Mouse (Mus musculus): Measurements from ENCODE around the gene Tec. TPM values are rescaled to one million over a fixed set of nuclear protein-coding genes. Genes with fewer than 3 reads are reported as not detected.

Tec gene
- total and polyA plus RNA-seq, 3 experiments = 7.9 to 25.9 (median 20.1) TPM

DNA sequence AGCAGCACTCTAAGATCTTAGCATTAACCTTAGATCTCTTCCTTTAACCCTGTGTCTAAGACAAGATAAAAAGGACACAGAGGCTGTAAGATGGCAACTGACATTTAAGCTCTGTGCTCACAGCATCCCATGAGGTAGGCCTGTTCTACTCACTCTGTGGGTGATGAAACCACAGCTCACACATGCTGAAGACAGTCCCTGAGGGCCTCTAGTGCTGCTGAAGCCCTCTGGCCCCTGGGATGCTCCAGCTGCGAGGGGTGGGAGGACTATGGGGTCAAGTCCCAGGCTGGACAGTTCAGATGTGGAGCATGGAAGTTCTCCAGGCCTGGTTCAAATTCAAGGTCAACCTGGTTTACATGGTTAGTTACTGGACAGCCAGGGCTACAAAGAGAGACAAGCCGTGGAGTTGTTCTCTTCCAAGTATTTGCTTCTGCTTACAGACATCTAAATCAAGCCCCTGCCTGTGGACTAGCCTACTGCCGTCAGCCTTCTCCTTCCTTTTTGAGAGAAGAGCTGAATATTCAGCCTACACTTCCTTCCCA lies 74.9 kb downstream of the Tec start:
- DNase-seq (ENCODE audit: extremely low read depth) = no peak
- no peaks in the 10 kb centered on the region for H3K9me3 ChIP-seq (replicated peaks; ENCODE audit: low read length)
- H3K79me2 ChIP-seq (replicated peaks; ENCODE audit: control insufficient read depth, extremely low read depth, insufficient read depth, poor library complexity, severe bottlenecking) = no peaks in the 10 kb centered on the region
- dilution Hi-C loops (cut with MboI; ENCODE audit: extremely low pct_ligation_motif_present, extremely low pct_unique_long_range_greater_than_20kb, low sequenced_read_pairs) = no loop called here
- H3K36me3 ChIP-seq (replicated peaks in 1 of 2; ENCODE audit: control insufficient read depth in 1 of 2, insufficient read depth in 1 of 2, low read length in 1 of 2) = peaks cover 0 to 25% of the 10 kb centered on the region in 2 experiments
- no peak overlapping the region for H3K4me3 ChIP-seq (replicated peaks in 1 of 3; ENCODE audit: low read depth in 2 of 3, low read length in 2 of 3, poor library complexity in 1 of 3)
- no peaks in the 10 kb centered on the region for H3K27me3 ChIP-seq (replicated peaks)
- H3K4me2 ChIP-seq (ENCODE audit: insufficient read depth, low read depth, poor library complexity, severe bottlenecking) = no peak overlapping the region
- in situ Hi-C loops (cut with MboI; ENCODE audit: low pct_ligation_motif_present, low pct_unique_long_range_greater_than_20kb, low sequenced_read_pairs) = no loop called here
- no peak overlapping the region for H3K27ac ChIP-seq (ENCODE audit: insufficient read depth, low read depth)
- TF ChIP-seq RAD21 (IDR thresholded peaks at IDR 0.05; ENCODE audit: low read depth, low read length) = no peak
- no peak for TF ChIP-seq ZC3H11A (IDR thresholded peaks at IDR 0.05; ENCODE audit: low read depth, low read length)
- TF ChIP-seq GABPA (IDR thresholded peaks at IDR 0.05; ENCODE audit: insufficient replicate concordance, low read depth, low read length) = no peak
- TF ChIP-seq ZKSCAN1 (IDR thresholded peaks at IDR 0.05; ENCODE audit: borderline replicate concordance, low read depth, low read length) = no peak
- no peak for TF ChIP-seq MAX (IDR thresholded peaks at IDR 0.05; ENCODE audit: low read length)
- no peak for TF ChIP-seq CHD2 (IDR thresholded peaks at IDR 0.05; ENCODE audit: low read length)
- no peak for TF ChIP-seq TBP (conservative IDR thresholded peaks at IDR 0.05; ENCODE audit: low read depth, low read length)
- TF ChIP-seq ETS1 (conservative IDR thresholded peaks at IDR 0.05; ENCODE audit: low read depth, low read length) = no peak
- no peak for TF ChIP-seq MAFK (IDR thresholded peaks at IDR 0.05; ENCODE audit: insufficient replicate concordance, low read length)
- TF ChIP-seq CHD1 (IDR thresholded peaks at IDR 0.05; ENCODE audit: low read depth, low read length) = no peak
- TF ChIP-seq USF2 (conservative IDR thresholded peaks at IDR 0.05; ENCODE audit: low read depth, low read length) = no peak
- no peak for TF ChIP-seq HCFC1 (IDR thresholded peaks at IDR 0.05; ENCODE audit: low read depth, low read length)
- TF ChIP-seq MYC (IDR thresholded peaks at IDR 0.05; ENCODE audit: low read depth, low read length) = no peak
- H3K9ac ChIP-seq (ENCODE audit: insufficient read depth, low read depth) = 0 out of 2 replicates have a peak overlapping the region, but pooled peaks have one; percentile 2
- peaks cover 11 to 63% of the 10 kb centered on the region in 2 experiments; a peak in 3 of 4 replicates for H3K4me1 ChIP-seq (ENCODE audit: control insufficient read depth in 1 of 2, insufficient read depth in 2 of 2)

DNA sequence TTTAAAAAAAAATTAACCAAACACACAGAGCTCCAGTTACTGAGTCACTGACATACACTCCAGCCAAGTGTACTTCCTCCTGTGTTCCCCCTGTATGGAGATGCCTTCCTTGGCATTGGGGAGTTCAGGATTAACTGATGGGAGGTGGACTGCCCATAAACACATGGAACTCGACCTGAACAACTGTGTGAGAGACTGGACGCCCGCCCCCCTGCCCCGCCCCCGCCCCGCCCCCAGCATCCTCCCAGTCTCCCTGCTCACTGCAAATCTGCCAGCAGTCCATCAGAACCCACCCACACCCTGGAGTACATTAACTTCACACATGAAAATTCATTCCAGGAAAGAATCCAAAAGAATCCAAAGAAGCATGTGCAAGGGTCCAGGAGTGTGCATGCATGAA lies 76.5 kb downstream of the Tec start:
- Histone ChIP-seq H3K9me3 (replicated peaks; ENCODE audit: low read length) (no peaks in the 10 kb centered on the region), H3K27me3 (replicated peaks) (no peaks in the 10 kb centered on the region), H3K4me3 (replicated peaks in 1 of 3; ENCODE audit: low read depth in 2 of 3, low read length in 2 of 3, poor library complexity in 1 of 3) (no peak overlapping the region), H3K79me2 (replicated peaks; ENCODE audit: control insufficient read depth, extremely low read depth, insufficient read depth, poor library complexity, severe bottlenecking) (no peaks in the 10 kb centered on the region), H3K27ac (ENCODE audit: insufficient read depth, low read depth) (no peak overlapping the region), H3K4me1 (ENCODE audit: control insufficient read depth in 1 of 2, insufficient read depth in 2 of 2) (peaks cover 11 to 52% of the 10 kb centered on the region in 2 experiments; a peak in 3 of 4 replicates), H3K4me2 (ENCODE audit: insufficient read depth, low read depth, poor library complexity, severe bottlenecking) (no peak overlapping the region), H3K36me3 (replicated peaks in 1 of 2; ENCODE audit: control insufficient read depth in 1 of 2, insufficient read depth in 1 of 2, low read length in 1 of 2) (peaks cover 0 to 25% of the 10 kb centered on the region in 2 experiments), H3K9ac (ENCODE audit: insufficient read depth, low read depth) (no peak overlapping the region)
- dilution Hi-C loops (cut with MboI; ENCODE audit: extremely low pct_ligation_motif_present, extremely low pct_unique_long_range_greater_than_20kb, low sequenced_read_pairs) = no loop called here
- in situ Hi-C loops (cut with MboI; ENCODE audit: low pct_ligation_motif_present, low pct_unique_long_range_greater_than_20kb, low sequenced_read_pairs) = no loop called here
- TF ChIP-seq JUND (conservative IDR thresholded peaks at IDR 0.05; ENCODE audit: low read depth, low read length) = no peak
- no peak for TF ChIP-seq CHD2 (IDR thresholded peaks at IDR 0.05; ENCODE audit: low read length)
- no peak for TF ChIP-seq ZC3H11A (IDR thresholded peaks at IDR 0.05; ENCODE audit: low read depth, low read length)
- no peak for TF ChIP-seq HCFC1 (IDR thresholded peaks at IDR 0.05; ENCODE audit: low read depth, low read length)
- TF ChIP-seq ZMIZ1 (IDR thresholded peaks at IDR 0.05; ENCODE audit: low read depth, low read length) = no peak
- TF ChIP-seq TBP (conservative IDR thresholded peaks at IDR 0.05; ENCODE audit: low read depth, low read length) = no peak
- no peak for TF ChIP-seq MXI1 (IDR thresholded peaks at IDR 0.05; ENCODE audit: low read depth, low read length)
- no peak for TF ChIP-seq NRF1 (IDR thresholded peaks at IDR 0.05; ENCODE audit: low read depth, low read length)
- no peak for DNase-seq (ENCODE audit: extremely low read depth)

Measured in CH12.LX (cell line).